Mouse (Mus musculus) myocyte (in vitro differentiated cells): ENCODE data around the gene Hs3st6. TPM values are rescaled to one million over a fixed set of nuclear protein-coding genes. Genes with fewer than 3 reads are reported as not detected.

Experiments used
- H3K27me3 ChIP-seq: one replicate; pipeline ENCODE4 v1.6.1; 2011; ENCODE audit not compliant: control insufficient read depth, insufficient read depth, insufficient read length
- H3K36me3 ChIP-seq: one replicate; pipeline ENCODE4 v1.6.1; 2011; ENCODE audit not compliant: control insufficient read depth, insufficient read depth
- H3K4me2 ChIP-seq: one replicate; pipeline ENCODE4 v1.6.1; 2011; ENCODE audit warnings: low read depth, control low read depth
- H3K4me3 ChIP-seq: one replicate; pipeline ENCODE4 v1.5.1; 2011; ENCODE audit warnings: mild to moderate bottlenecking, control low read depth, moderate library complexity
- H3K79me2 ChIP-seq: one replicate; pipeline ENCODE4 v1.6.1; 2011; ENCODE audit not compliant: control insufficient read depth, insufficient read depth
- H3ac ChIP-seq: one replicate; pipeline ENCODE4 v1.6.1; 2011; ENCODE audit not compliant: control insufficient read depth, insufficient read length
- CEBPB ChIP-seq: IDR thresholded peaks from 2 replicates; pipeline ENCODE4 v1.6.1; 2011; ENCODE audit warnings: mild to moderate bottlenecking, moderate library complexity; ENCODE audit not compliant: poor library complexity, insufficient read depth, severe bottlenecking
- E2F4 ChIP-seq: IDR thresholded peaks from one replicate; pipeline ENCODE4 v1.6.1; 2011; ENCODE audit warnings: mild to moderate bottlenecking, control low read depth, moderate library complexity; ENCODE audit not compliant: insufficient read depth
- MAX ChIP-seq: IDR thresholded peaks from one replicate; pipeline ENCODE4 v1.6.1; 2011; ENCODE audit warnings: low read depth, mild to moderate bottlenecking, control low read depth
- MYOD1 ChIP-seq, 3 experiments: IDR thresholded peaks; one replicate each; pipeline ENCODE4 v1.6.1; 2011; ENCODE audit warnings: control low read depth in 2 of 3, low read depth in 2 of 3, mild to moderate bottlenecking in 2 of 3, moderate library complexity in 1 of 3; ENCODE audit not compliant: insufficient read length in 2 of 3, control insufficient read depth in 1 of 3
- MYOG ChIP-seq, 3 experiments: IDR thresholded peaks; one replicate each; pipeline ENCODE4 v1.6.1; 2011; ENCODE audit warnings: control low read depth in 2 of 3, low read depth in 2 of 3, mild to moderate bottlenecking in 2 of 3; ENCODE audit not compliant: insufficient read length in 2 of 3, control insufficient read depth in 1 of 3, insufficient read depth in 1 of 3
- POLR2A ChIP-seq: IDR thresholded peaks from one replicate; pipeline ENCODE4 v1.6.1; 2011; ENCODE audit warnings: low read depth, mild to moderate bottlenecking, control low read depth, moderate library complexity; ENCODE audit not compliant: insufficient read length
- POLR2AphosphoS2 ChIP-seq: IDR thresholded peaks from one replicate; pipeline ENCODE4 v1.6.1; 2011; ENCODE audit warnings: low read depth, control low read depth; ENCODE audit not compliant: insufficient read length
- REST ChIP-seq: IDR thresholded peaks from one replicate; pipeline ENCODE4 v1.6.1; 2011; ENCODE audit warnings: mild to moderate bottlenecking, control low read depth, moderate library complexity; ENCODE audit not compliant: insufficient read depth, insufficient read length
- SRF ChIP-seq: IDR thresholded peaks from one replicate; pipeline ENCODE4 v1.6.1; 2011; ENCODE audit warnings: low read depth; ENCODE audit not compliant: control insufficient read depth, insufficient read length
- TCF12 ChIP-seq: IDR thresholded peaks from one replicate; pipeline ENCODE4 v1.6.1; 2011; ENCODE audit warnings: mild to moderate bottlenecking, control low read depth; ENCODE audit not compliant: poor library complexity, insufficient read depth, severe bottlenecking
- TCF3 ChIP-seq: IDR thresholded peaks from one replicate; pipeline ENCODE4 v1.6.1; 2011; ENCODE audit warnings: low read depth, control low read depth; ENCODE audit not compliant: insufficient read length
- USF1 ChIP-seq: IDR thresholded peaks from one replicate; pipeline ENCODE4 v1.6.1; 2011; ENCODE audit warnings: low read depth, mild to moderate bottlenecking, control low read depth, moderate library complexity
- polyA plus RNA-seq: library from polyadenylated mRNA; unstranded; fragments of >200 nt; fragmentation: generic; extraction: Trizol; gene quantifications from one replicate; pipeline ENCODE4 v1.2.1, GENCODE M21; 2012; ENCODE audit warnings: missing spikeins

Gene Hs3st6
- polyA plus RNA-seq, 1 experiment: not detected

GRCm38 (mm10) chr17:24757394-24757793 lies 4.6 kb downstream of the Hs3st6 start:
- Histone ChIP-seq H3ac (no peak overlapping the region), H3K36me3 (no peaks in the 10 kb centered on the region), H3K79me2 (no peaks in the 10 kb centered on the region), H3K27me3 (peaks cover 56% of the 10 kb centered on the region), H3K4me3 (no peak overlapping the region), H3K4me2 (no peak overlapping the region)
- TF ChIP-seq TCF12: no peak
- no peak for TF ChIP-seq SRF
- no peak for TF ChIP-seq POLR2A
- TF ChIP-seq TCF3: no peak
- no peak for TF ChIP-seq CEBPB

GRCm38 (mm10) chr17:24761121-24761520 lies 8.3 kb downstream of the Hs3st6 start:
- Histone ChIP-seq H3ac (no peak overlapping the region), H3K27me3 (peaks cover 55% of the 10 kb centered on the region), H3K36me3 (no peaks in the 10 kb centered on the region), H3K4me3 (no peak overlapping the region), H3K4me2 (no peak overlapping the region), H3K79me2 (no peaks in the 10 kb centered on the region)
- TF ChIP-seq MYOG (IDR thresholded peaks at IDR 0.05; ENCODE audit: control insufficient read depth in 1 of 3, insufficient read depth in 1 of 3, insufficient read length in 2 of 3, low read depth in 2 of 3) (no peak), POLR2A (no peak), POLR2AphosphoS2 (no peak), USF1 (no peak), SRF (no peak), TCF3 (no peak), E2F4 (no peak), MYOD1 (IDR thresholded peaks at IDR 0.05; ENCODE audit: control insufficient read depth in 1 of 3, insufficient read length in 2 of 3, low read depth in 2 of 3) (no peak), TCF12 (no peak), CEBPB (no peak), MAX (no peak), REST (no peak)

- peaks cover 60% of the 10 kb centered on the region for H3K27me3 ChIP-seq
- TF ChIP-seq POLR2A: no peak
- H3K79me2 ChIP-seq: no peaks in the 10 kb centered on the region
- H3K36me3 ChIP-seq: no peaks in the 10 kb centered on the region
- H3ac ChIP-seq: no peak overlapping the region
- no peak overlapping the region for H3K4me2 ChIP-seq
- no peak overlapping the region for H3K4me3 ChIP-seq
Measured at GRCm38 (mm10) chr17:24765016-24765905, 12.5 kb downstream of the Hs3st6 start.

GRCm38 (mm10) chr17:24766266-24766875 lies 13.6 kb downstream of the Hs3st6 start:
- Histone ChIP-seq H3K36me3 (no peaks in the 10 kb centered on the region), H3K4me3 (no peak overlapping the region), H3K4me2 (no peak overlapping the region), H3K79me2 (no peaks in the 10 kb centered on the region), H3K27me3 (peaks cover 56% of the 10 kb centered on the region), H3ac (no peak overlapping the region)
- TF ChIP-seq MYOD1 (IDR thresholded peaks at IDR 0.05; ENCODE audit: control insufficient read depth in 1 of 3, insufficient read length in 2 of 3, low read depth in 2 of 3) (no peak), POLR2A (no peak), USF1 (no peak), E2F4 (no peak), MAX (no peak), MYOG (IDR thresholded peaks at IDR 0.05; ENCODE audit: control insufficient read depth in 1 of 3, insufficient read depth in 1 of 3, insufficient read length in 2 of 3, low read depth in 2 of 3) (no peak), CEBPB (no peak), POLR2AphosphoS2 (no peak), TCF3 (no peak), SRF (no peak), REST (no peak), TCF12 (no peak)

GRCm38 (mm10) chr17:24769146-24769545 lies 16.4 kb downstream of the Hs3st6 start:
- no peak overlapping the region for H3K4me2 ChIP-seq
- no peak overlapping the region for H3K4me3 ChIP-seq
- TF ChIP-seq MAX (no peak), E2F4 (no peak)
- H3K27me3 ChIP-seq: peaks cover 54% of the 10 kb centered on the region
- H3K79me2 ChIP-seq: no peaks in the 10 kb centered on the region
- H3ac ChIP-seq: no peak overlapping the region
- H3K36me3 ChIP-seq: no peaks in the 10 kb centered on the region
